Mouse (Mus musculus): ENCODE results near the gene Tex21.
"Not testable (repeated sequence)": the region's sequence is repeated elsewhere in the genome, so short reads cannot be mapped to it uniquely, and the experiment has no call there.

Gene Tex21

DNA sequence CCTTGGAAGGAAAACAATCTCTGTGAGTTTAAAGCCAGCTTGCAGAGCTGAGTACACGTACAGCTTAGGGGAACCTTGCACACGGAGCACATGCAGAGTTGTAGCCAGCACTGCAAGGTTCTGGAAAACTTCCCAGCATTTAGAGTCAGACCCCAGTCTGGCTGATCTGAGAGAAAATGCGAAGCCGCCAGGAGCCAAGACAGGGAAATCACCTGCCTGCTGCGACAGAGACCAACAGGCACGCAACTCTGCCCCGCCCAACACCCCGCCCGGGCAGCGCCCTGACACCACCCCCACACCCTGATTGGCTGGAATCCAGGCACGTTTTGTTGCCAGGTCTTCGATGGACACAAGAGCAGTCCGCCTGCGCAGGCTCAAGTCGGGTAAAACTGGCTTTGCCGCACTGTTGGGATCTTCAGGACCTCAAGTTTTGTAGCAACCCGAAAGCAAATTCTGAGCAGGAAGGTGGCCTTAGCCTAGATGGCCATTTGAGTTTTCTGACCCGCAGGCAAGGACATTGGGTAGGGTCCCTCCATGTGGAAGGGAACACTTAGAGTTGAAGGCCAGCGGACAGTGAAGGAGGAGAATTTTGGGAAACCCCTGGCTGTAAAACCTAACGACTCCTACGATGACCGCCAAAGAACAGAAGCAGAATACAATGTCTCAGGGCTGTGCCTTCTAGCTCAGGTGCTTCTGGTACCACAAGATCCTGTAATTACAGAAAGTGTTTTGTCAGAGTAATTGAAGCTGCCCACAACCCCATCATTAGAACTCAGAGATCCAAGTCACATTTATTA, 50.4 kb downstream of the Tex21 start:
- DNase-seq (ENCODE audit: low read depth, low spot score), result peak; percentile 77

DNA sequence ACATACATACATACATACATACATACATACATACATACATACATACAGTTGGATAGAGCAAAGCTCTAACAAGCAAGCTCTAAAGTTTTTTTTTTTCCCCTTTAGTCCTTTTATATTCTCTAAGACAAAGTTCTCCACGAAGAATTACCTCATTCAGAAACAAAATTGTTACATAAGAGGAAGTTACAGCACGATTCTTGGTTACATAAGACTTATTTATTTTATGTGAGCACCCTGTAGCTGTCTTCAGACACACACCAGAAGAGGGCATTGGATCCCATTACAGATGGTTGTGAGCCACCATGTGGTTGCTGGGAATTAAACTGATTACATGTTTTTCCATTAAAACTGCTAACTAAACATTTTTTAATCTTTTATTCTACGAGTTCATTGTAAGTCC, 52.0 kb downstream of the Tex21 start:
- no peak for DNase-seq (ENCODE audit: low read depth, low spot score)

DNA sequence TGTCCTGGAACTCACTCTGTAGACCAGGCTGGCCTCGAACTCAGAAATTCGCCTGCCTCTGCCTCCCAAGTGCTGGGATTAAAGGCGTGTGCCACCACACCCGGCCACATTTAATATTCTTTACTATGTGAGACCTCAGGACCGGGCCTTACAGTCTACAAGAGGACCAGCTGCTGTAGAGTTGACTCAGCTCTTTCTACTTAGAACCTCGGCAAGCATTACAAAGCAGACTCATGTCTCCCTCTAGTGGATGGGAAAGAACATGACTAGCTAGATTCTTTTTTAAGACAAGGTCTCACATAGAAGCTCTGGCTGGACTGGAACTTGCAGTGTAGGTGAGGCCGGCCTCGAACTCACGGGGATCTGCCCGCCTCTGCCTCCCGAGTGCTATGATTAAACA, 55.6 kb downstream of the Tex21 start:
- peak; percentile 60 for DNase-seq (ENCODE audit: low read depth, low spot score)

DNA sequence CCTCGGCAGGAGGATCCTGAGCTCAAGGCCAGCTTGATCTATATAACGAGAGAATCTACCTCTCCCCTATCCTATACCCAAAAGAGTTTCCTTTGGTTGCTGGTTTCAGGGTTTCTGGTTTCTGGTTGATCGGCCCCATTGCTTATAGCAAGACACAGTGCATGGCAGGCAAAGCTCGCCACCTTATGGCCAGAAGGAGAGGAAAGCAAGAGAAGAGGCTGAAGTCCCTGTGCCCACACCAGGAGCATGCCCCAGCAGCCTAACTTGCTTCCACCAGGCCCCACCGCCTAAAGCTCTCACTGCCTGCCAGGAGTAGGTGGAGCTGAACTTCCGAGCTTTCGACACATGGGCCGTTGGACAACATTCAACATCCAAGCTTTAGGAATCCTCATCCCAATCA, 58.7 kb downstream of the Tex21 start:
- no peak for DNase-seq (ENCODE audit: low read depth, low spot score)

DNA sequence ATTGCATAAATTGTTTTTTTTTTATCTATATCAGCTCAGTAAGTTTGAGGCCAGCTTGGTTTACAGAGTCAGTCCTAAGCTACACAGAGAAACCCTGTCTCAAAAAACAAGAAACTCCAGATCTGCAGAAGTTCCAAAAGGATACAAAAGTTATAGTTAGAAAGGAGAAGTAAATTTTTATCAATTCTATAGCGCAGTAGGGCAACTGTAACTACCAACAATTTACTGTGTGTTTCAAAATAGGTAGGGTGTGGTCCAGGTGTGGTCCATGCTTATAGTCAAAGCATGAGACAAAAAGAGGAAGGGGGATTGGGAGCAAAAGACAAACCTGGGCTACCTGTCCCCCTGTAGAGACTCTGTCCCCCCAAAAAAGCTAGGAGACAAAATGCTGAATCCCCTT, 60.1 kb downstream of the Tex21 start:
- no peak for DNase-seq (ENCODE audit: low read depth, low spot score)

DNA sequence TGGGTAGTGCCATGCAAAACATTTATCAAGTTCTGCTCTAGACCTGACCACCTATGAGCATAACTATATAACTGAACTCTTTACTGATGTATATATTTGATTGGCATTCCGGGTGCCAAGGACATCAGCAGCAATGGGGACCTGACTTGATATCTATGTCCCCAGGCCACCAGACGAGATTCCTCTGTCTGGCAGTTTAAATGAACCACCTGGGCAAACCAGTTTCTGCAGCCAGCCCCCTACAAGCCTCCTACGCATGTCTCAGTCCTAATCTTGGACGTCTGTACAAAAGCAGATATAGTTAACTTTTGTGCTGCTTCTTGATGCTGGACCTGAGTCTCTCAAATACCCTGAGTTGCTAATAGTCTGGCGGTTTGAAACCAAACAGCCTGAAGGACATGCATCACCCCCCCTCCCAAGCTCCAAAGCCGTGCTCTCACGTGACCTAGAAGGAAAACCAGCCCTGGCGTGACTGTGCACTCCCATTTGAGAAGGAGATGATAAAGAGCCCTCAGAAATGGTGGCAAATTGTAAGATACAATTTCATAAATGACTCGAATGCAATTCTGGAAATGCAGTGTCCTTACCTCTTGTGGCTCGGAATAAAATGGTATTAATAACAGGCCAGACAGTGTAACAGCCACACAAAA, 61.3 kb downstream of the Tex21 start:
- DNase-seq (ENCODE audit: low read depth, low spot score), result no peak

DNA sequence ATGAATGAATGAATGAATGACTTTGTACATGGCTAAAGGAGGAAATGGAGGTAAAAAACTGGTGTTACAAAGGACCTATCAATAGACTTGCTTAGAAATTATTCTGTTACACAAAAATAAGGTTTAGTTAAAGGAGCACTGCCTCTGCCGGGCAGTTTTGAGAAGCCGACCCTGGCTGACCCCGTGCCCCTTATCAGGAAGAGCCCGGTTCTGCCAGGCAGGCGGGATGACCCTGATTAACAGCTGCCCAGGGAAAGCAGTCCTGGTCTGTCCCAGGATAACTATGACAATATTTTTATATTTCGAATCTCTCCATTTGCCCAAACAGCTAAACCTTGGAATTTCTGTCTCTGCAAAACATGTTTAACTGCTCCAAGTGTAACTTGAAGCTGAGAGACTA, 62.3 kb downstream of the Tex21 start:
- DNase-seq (ENCODE audit: low read depth, low spot score), result no peak

DNA sequence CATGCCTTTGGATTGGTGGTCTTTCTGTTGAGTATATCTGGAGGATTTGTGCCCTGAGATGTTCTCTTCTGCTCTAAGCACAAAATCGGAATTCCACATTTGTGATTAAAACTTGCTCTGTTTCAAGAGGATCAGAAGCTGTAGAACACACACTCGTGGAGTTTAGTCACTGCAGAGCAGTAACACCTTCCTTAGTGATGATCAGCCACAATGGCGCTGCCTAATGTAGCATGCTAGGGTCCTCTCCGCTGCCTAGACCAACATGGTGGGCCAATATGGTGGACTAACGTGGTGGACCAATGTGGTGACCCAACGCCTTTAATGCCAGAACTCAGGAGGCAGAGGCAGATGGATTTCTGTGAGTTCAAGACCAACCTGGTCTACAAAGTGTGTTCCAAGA, 63.7 kb downstream of the Tex21 start:
- DNase-seq (ENCODE audit: low read depth, low spot score), result no peak

DNA sequence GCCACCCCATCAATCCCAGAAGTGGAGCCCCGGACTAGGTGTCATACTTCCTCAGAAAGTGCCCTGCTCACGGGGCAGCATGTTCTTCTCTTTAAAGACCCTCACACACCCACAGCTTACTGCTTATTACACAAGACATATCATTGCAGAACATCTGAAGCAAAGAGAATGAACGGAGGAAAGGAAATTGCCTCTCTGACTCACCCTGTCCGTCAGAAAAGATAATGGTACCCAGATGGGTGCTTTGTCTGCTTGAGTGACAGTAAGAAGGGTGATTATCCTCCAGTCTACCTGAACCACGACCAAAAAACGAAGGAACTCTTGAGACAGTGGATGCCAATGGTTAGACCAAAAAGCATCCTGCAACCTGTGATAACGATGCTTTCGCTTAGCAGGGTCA, 65.1 kb downstream of the Tex21 start:
- no peak for DNase-seq (ENCODE audit: low read depth, low spot score)

DNA sequence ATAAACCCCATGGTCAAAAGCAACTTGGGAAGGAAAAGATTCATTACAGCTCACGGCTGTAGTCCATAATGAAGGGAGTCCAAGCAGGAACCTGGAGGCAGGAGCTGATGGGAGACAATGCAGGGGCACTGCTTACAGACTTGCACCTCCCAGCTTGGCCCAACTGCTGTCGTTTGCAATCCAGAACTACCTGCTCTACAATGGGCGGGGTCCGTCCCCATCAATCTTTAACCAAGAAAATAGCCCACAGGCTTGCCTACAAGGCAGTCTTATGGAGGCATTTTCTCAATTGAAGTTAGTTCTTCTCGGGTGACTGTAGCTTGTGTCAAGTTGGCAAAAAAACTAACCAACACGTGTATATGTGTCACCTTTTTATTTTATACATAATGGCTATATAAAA, 66.1 kb downstream of the Tex21 start:
- DNase-seq (ENCODE audit: low read depth, low spot score), result no peak

DNA sequence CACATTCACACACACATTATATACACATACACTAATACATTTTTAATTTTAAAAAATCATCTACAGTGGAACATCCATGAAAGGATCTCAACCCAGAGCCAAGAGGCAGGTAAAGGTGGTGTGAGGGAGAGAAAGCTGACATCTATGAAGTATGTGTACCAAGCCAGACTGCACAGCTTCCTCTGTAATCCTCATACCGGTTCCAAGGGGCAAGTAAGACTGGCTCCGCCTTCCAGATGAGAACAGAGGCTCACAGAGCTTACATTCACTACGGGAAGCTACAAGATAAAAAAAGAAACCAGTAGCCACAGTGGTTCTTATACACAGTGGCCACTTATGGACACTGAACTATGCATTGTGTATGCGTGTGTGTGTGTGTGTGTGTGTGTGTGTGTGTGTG, 67.0 kb downstream of the Tex21 start:
- no peak for DNase-seq (ENCODE audit: low read depth, low spot score)

DNA sequence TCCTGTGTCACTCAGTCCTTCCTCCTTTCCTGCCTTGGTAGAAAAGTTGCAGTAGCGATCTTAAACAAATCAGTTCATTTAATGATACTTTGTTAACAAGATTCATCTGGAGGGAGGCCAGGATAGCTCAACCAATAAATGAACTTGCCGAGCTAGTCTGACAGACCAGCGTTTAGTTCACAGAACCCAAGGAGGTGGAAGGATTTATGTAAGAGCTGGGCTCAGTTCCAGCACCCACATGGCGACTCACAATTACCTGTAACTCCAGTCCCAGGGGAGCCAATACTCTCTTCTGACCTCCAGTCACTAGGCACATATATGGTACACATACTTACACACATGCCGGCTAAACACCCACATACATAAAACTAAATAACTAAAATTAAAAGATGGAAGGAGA, 67.5 kb downstream of the Tex21 start:
- DNase-seq (ENCODE audit: low read depth, low spot score), result no peak

DNA sequence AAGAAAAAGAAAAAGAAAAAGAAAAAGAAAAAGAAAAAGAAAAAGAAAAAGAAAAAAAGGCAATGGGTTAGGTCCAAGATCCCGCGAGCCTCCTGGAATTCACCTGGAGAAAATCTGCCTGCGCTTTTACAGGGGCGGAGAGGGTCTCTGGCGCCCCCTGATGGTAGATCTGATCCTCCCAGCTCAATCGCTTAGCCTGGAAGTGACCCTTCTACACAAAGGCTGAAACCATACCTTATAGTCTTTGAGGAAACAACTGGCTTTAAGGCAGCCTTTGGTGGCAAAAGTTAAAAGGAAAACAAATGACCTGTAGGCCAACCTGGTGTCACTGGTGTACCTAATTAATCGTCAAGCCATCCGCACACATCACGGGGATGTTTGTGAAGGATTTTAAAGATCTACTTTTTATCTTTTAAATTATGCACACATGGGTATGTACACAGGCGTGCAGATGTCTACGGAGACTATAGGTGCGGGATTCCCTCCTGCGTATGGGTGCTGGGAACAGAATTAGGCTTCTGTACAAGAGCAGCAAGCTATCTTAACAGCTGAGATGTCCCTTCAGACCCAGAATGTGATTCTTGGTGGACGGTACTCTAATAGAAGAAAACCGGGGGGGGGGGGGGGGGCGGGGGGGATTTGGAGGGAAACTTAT, 68.6 kb downstream of the Tex21 start:
- peak; percentile 54 for DNase-seq (ENCODE audit: low read depth, low spot score)

DNA sequence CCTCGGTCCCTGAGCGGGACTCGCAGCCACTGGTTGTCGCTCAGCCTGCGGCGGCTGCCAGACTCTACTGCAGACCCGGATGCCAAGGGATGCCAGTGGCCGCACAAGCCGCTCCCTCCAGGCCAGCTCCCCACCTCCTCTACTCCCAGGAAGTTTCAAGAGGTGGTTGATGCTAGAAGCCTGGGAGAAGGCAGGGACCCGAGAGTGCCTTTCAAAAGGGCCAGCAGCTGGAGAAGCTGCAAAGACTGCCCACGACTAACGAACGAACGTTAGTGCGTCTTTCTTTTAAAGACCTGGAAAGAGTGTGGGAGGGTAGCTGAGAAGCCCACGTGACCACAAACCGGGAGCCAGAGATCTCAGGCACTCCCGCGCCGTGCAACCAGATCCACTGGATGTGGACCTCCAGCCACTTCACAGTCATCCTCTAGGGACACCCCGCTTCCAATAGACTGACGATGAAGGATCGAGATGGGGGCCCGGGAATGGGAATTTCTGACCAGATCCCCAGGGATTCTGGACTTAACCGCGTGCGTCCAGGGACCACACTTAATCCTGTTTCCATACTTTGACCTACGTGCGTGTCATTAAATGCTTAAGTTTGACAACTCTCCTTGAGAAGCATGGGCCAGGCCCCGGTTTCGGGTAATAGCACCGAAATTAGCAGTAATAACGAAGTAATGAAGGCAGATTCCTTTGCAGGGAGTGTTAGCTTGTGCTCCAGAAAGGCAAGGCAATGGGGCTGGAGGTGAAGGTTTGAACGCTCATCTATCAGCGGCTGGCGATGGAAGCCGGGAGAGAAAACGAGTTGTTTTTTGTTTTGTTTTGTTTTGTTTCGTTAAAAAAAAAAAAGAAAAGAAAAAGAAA, 69.3 kb downstream of the Tex21 start, which contains the start of gene Esr2:
Esr2 (minus strand) TSS at position 260 of the 864 bp plus-strand sequence.
- peak; percentile 39 for DNase-seq (ENCODE audit: low read depth, low spot score)

DNA sequence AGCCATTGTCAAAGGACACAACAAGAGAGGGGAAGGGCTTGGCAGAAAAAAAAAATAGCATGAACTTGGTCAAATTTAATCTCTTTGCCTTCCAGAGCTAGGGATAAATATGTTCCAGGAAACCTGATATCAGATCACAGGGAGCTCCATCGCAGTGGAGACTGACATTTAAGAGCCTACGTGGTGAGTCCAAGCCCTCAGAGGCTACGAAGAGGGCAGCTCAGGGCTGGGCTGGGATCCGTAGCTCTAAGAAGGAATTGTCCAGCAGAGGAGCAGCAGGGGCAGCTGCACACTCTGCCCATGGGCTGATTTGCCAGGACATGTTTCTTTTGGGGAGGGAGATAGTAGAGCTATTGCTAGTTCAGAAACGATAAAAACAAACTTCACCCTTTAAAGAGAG, 80.9 kb downstream of the Tex21 start:
- DNase-seq (ENCODE audit: low read depth, low spot score), result no peak

DNA sequence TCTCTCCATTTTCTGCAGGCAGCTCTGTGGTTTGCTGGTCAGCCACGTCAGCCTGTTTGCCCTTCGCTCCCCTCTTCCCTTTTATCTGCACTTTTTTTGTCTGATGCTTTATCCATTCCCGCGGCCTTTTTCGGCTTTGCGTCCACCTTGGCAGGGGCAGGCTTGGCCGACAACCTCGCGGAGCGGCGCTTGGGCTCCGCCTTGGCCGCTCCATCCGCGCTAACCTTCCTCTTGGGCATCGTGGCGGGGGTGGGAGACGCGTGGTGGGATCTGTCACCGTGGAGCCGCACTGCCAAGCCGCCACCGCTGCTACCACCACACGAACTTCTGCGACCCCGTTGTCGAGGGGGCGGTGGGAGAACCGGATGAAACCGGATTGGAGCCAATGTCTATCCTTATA, 94.2 kb downstream of the Tex21 start:
- not testable (repeated sequence) for DNase-seq (ENCODE audit: low read depth, low spot score)
